Comparison of ENCODE assay signal across 10 mouse cellular contexts in the genomic region with DNA sequence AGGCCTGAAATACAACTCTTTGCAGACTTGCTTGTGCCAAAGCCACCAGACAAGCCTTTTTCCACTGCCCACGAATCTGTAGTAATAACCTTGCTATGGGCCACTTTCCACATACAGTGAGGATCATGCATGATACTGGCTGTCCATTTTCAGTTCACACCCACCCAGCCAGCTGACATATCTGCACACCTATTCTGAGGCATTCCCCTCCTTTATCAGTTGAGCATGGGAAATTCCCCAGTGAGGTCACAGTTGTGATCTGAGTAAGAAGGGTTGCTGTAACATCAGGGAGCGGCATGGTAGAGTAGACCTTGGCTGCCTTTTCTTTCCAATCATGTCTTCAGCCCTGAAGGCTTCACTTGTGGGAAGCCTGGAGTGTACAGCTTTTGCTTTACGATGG.
"Had no signal": no experiment of that assay in that cellular context is flagged by ENCODE, and none has a peak within 500 bp of the region (broad histone marks: within the 10 kb centered on the region; RNA-seq: fewer than 3 reads in every experiment).

No protein-coding gene starts in this region.

- ATAC-seq: liver, postnatal 0 days; midbrain, embryonic 13.5 days had no signal

- DNase-seq: kidney, adult 2 months; kidney, postnatal 25 days; layer of hippocampus, adult 9-11 months; layer of hippocampus, postnatal 36 days; liver; liver, embryonic 13.5 days; liver, postnatal 0 days; thymus, adult 2 months; thymus, postnatal 25 days had no signal
